Mouse (Mus musculus): ENCODE measurements around the gene Slc23a3. TPM values are rescaled to one million over a fixed set of nuclear protein-coding genes. Genes with fewer than 3 reads are reported as not detected.
A peak's percentile ranks its signal among the peaks of the same experiment; 100 is the strongest.

Slc23a3 gene
- total RNA-seq, 2 experiments from 2014 or later: not detected

DNA sequence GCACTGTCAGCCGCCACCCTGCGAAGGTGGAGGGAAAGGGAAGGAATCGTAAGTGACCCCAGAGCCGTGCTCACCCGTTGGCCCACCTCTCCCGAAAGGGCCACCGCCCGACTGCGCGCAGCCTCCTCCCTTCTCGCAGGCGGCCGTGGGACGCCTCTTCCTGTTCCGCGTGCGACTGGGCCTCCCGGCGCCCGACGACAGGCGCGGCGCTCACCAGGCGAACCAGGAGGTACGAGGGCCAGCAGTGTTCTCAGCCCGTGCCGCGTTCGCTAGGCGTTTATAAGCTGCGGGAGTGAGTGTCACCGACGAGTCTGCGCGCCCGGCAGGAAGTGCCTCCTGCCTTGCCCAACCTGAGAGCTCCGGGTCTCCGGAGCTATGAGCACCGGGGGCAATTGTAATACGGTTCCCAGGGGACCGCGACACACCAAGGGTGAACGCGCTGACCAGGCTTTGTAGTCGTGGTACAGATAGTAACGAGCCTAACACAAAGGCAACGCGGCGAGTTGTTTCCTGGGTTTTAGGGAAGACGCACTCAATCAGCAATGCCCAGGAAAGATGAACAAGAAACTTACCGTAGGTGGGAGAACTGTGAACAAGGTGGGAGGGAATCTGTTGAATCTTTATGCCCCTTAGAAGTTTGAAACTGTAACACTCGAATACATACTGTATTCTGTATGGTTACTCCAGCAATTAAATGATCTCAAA lies 7.9 kb upstream of the Slc23a3 start:
- peak; percentile 28; the same call in 1 of the 2 replicates for ATAC-seq (replicated peaks; ENCODE audit: low FRiP score, low TSS enrichment, poor library complexity, severe bottlenecking)

- ATAC-seq (replicated peaks; ENCODE audit: low FRiP score, low TSS enrichment, poor library complexity, severe bottlenecking): no peak
Observed at GRCm38 (mm10) chr1:75140601-75141190, 7.0 kb upstream of the Slc23a3 start.

DNA sequence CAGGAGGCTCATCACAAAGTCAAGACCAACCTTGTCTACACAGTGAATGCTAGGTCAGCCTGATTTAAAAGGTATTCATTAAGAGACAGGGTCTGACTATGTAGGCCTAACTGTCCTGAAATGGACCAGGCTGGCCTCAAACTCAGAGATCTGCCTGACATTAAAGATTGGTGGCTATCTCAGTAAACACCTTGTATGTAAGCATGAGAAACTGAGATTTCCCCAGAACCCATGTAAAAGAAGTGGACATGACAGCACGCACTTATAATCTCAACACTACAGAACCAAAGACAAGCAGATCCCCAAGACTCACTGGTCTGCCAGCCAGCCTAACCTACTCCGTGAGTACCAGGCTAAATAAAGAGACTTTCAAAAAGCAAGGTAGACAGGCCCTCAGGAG lies 4.8 kb upstream of the Slc23a3 start:
- no peak for ATAC-seq (replicated peaks; ENCODE audit: low FRiP score, low TSS enrichment, poor library complexity, severe bottlenecking)

DNA sequence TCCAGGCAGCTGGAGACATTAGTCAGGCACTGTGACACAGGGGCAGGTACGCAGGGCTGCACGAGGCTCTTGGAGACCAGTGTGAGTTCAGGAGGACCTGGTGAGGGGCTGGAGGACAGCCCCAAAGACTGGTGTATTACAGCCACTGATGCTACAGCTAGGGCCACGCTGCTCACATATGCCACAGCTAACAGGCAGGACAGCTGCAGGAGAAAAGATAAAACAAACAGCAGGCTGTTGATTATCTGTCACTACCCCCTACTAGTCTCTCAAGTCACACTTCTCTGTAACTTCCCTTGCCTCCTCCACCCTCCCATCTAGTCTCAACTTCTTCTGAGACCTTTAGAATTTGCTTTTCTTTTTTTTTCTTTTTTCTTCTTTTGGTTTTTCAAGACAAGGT lies 3.0 kb upstream of the Slc23a3 start:
- peak; percentile 88 for ATAC-seq (replicated peaks; ENCODE audit: low FRiP score, low TSS enrichment, poor library complexity, severe bottlenecking)

GRCm38 (mm10) chr1:75136293-75136692 lies 2.6 kb upstream of the Slc23a3 start:
- 0 out of 2 replicates have a peak, but pooled peaks have one; percentile 6 for ATAC-seq (replicated peaks; ENCODE audit: low FRiP score, low TSS enrichment, poor library complexity, severe bottlenecking)

- no peak for ATAC-seq (replicated peaks; ENCODE audit: low FRiP score, low TSS enrichment, poor library complexity, severe bottlenecking)
Observed at GRCm38 (mm10) chr1:75128641-75129040, 5.0 kb downstream of the Slc23a3 start.

GRCm38 (mm10) chr1:75125418-75125817 lies 8.3 kb downstream of the Slc23a3 start:
- ATAC-seq (replicated peaks; ENCODE audit: low FRiP score, low TSS enrichment, poor library complexity, severe bottlenecking): no peak

DNA sequence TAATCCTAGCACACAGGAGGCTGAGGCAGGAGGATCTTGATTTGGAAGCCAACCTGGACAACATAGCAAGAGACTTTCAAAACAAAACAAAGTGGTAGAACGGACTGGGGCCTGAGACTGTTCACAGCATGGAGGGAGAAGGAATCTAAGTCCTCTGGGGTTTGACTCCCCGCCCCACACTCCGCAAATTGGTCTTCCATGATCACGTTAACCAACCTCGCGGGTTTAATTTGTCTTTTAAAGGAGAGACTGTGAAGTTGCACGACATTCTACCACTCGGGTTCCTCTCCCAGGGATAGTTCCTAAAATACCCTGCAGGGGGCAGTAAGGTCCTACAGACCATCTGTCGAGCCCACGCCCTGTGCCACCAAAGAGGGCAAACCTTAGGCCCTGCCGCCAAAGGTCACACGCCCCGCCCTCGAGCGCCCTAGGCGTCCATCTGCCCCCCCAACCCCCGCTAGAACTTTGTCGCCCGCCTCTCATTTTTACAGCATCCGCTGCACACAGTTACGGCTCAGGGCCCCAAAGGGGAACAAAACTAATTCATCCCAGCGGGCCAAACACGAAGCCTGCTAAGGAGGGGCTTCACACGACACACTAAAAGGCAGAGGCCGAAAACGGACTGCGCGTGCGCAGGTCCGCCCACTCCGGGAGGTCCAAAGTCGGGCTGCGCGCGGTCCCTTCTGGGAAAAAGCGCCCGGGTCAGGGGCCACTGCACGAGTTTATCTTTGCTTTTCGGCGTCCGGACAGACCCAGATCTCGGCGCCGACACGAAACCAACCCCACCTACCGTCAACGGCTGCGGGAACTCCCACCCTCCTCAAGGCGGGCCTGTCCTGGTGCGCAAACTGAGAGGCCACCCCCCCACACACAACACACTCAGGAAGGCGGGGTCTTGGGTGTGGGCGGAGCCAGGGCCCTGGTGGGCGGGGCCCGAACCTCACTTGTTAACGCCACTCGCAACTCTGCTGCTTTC lies 9.1 kb downstream of the Slc23a3 start, which contains the start of gene Nhej1:
Gene Nhej1, minus strand, starts transcription at position 855 of the 976 bp plus-strand sequence.
- ATAC-seq (replicated peaks; ENCODE audit: low FRiP score, low TSS enrichment, poor library complexity, severe bottlenecking): peak; percentile 94

DNA sequence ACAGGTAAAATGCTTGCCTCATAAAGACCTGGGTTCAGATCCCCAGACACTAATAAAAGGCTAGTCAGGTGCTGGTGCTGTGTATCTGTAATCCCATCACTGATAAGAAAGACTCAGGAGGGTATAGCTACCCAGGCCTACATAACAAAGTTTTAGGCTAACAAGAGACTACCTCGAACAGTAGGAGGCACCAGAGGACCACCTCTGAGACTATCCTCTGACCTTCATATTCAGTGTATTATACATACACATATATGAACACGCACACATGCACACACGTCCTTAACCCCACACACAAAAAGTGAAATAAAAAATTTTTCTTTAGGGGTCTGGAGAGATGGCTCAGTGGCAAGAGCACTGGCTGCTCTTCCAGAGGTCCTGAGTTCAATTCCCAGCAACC lies 11.5 kb downstream of the Slc23a3 start:
- no peak for ATAC-seq (replicated peaks; ENCODE audit: low FRiP score, low TSS enrichment, poor library complexity, severe bottlenecking)

Other genes with a start within 250 kb of the Slc23a3 start
- not detected in 2 replicates for gene Fev, start 248.5 kb downstream of the Slc23a3 start, total RNA-seq (2014; fragmentation: Nextera tagmentation)
- not detected in 2 replicates for gene Fev, start 248.5 kb downstream of the Slc23a3 start, total RNA-seq (2017)
- not detected in 2 replicates for gene Cryba2, start 240.7 kb downstream of the Slc23a3 start, total RNA-seq (2014; fragmentation: Nextera tagmentation)
- not detected in 2 replicates for gene Cryba2, start 240.7 kb downstream of the Slc23a3 start, total RNA-seq (2017)
- gene Cfap65, start 198.3 kb downstream of the Slc23a3 start, total RNA-seq (2014; fragmentation: Nextera tagmentation): not detected in 2 replicates
- gene Cfap65, start 198.3 kb downstream of the Slc23a3 start, total RNA-seq (2017): not detected in 2 replicates
- gene Ihh, start 182.2 kb downstream of the Slc23a3 start, total RNA-seq (2014; fragmentation: Nextera tagmentation): not detected in 2 replicates
- gene Ihh, start 182.2 kb downstream of the Slc23a3 start, total RNA-seq (2017): 0.80 TPM in 1 of 2 replicates, not detected in the other
- 6.0 and 9.2 TPM in 2 replicates for gene Nhej1, start 8.7 kb downstream of the Slc23a3 start, total RNA-seq (2014; fragmentation: Nextera tagmentation)
- 2.0 and 10.1 TPM in 2 replicates for gene Nhej1, start 8.7 kb downstream of the Slc23a3 start, total RNA-seq (2017)
- gene Cnppd1, start 8.8 kb upstream of the Slc23a3 start, total RNA-seq (2014; fragmentation: Nextera tagmentation): 56.9 and 83.8 TPM in 2 replicates
- gene Cnppd1, start 8.8 kb upstream of the Slc23a3 start, total RNA-seq (2017): 51.8 and 81.7 TPM in 2 replicates
- 105 and 115 TPM in 2 replicates for gene Retreg2, start 8.9 kb upstream of the Slc23a3 start, total RNA-seq (2014; fragmentation: Nextera tagmentation)
- gene Retreg2, start 8.9 kb upstream of the Slc23a3 start, total RNA-seq (2017): 63.6 and 129 TPM in 2 replicates
- 43.4 and 44.3 TPM in 2 replicates for gene Zfand2b, start 34.8 kb upstream of the Slc23a3 start, total RNA-seq (2014; fragmentation: Nextera tagmentation)
- 33.4 and 48.9 TPM in 2 replicates for gene Zfand2b, start 34.8 kb upstream of the Slc23a3 start, total RNA-seq (2017)
- 67.7 and 101 TPM in 2 replicates for gene Abcb6, start 46.5 kb upstream of the Slc23a3 start, total RNA-seq (2014; fragmentation: Nextera tagmentation)
- 22.2 and 75.6 TPM in 2 replicates for gene Abcb6, start 46.5 kb upstream of the Slc23a3 start, total RNA-seq (2017)
- gene Ankzf1, start 58.3 kb upstream of the Slc23a3 start, total RNA-seq (2014; fragmentation: Nextera tagmentation): 13.2 and 14.7 TPM in 2 replicates
- 16.9 and 24.1 TPM in 2 replicates for gene Ankzf1, start 58.3 kb upstream of the Slc23a3 start, total RNA-seq (2017)
- 25.4 and 25.5 TPM in 2 replicates for gene Atg9a, start 58.3 kb upstream of the Slc23a3 start, total RNA-seq (2014; fragmentation: Nextera tagmentation)
- gene Atg9a, start 58.3 kb upstream of the Slc23a3 start, total RNA-seq (2017): 4.8 and 8.0 TPM in 2 replicates
- gene Glb1l, start 76.9 kb upstream of the Slc23a3 start, total RNA-seq (2014; fragmentation: Nextera tagmentation): 20.0 and 24.2 TPM in 2 replicates
- gene Glb1l, start 76.9 kb upstream of the Slc23a3 start, total RNA-seq (2017): 5.4 and 18.3 TPM in 2 replicates
- gene Stk16, start 76.9 kb upstream of the Slc23a3 start, total RNA-seq (2014; fragmentation: Nextera tagmentation): 117 and 193 TPM in 2 replicates
- gene Stk16, start 76.9 kb upstream of the Slc23a3 start, total RNA-seq (2017): 88.3 and 103 TPM in 2 replicates
- gene Tuba4a, start 86.0 kb upstream of the Slc23a3 start, total RNA-seq (2014; fragmentation: Nextera tagmentation): 232 and 276 TPM in 2 replicates
- 137 and 146 TPM in 2 replicates for gene Tuba4a, start 86.0 kb upstream of the Slc23a3 start, total RNA-seq (2017)
- gene A630095N17Rik, start 98.2 kb upstream of the Slc23a3 start, total RNA-seq (2014; fragmentation: Nextera tagmentation): not detected in 2 replicates
- not detected in 2 replicates for gene A630095N17Rik, start 98.2 kb upstream of the Slc23a3 start, total RNA-seq (2017)
- gene Dnajb2, start 102.5 kb upstream of the Slc23a3 start, total RNA-seq (2014; fragmentation: Nextera tagmentation): 15.2 and 18.3 TPM in 2 replicates
- gene Dnajb2, start 102.5 kb upstream of the Slc23a3 start, total RNA-seq (2017): 14.2 and 21.7 TPM in 2 replicates
- 0.31 TPM in 1 of 2 replicates, not detected in the other for gene Ptprn, start 130.6 kb upstream of the Slc23a3 start, total RNA-seq (2014; fragmentation: Nextera tagmentation)
- 0.08 TPM in 1 of 2 replicates, not detected in the other for gene Ptprn, start 130.6 kb upstream of the Slc23a3 start, total RNA-seq (2017)
- not detected in 2 replicates for gene Resp18, start 144.5 kb upstream of the Slc23a3 start, total RNA-seq (2014; fragmentation: Nextera tagmentation)
- gene Resp18, start 144.5 kb upstream of the Slc23a3 start, total RNA-seq (2017): not detected in 2 replicates
- gene Dnpep, start 184.1 kb upstream of the Slc23a3 start, total RNA-seq (2014; fragmentation: Nextera tagmentation): 47.3 and 48.2 TPM in 2 replicates
- gene Dnpep, start 184.1 kb upstream of the Slc23a3 start, total RNA-seq (2017): 45.3 and 50.8 TPM in 2 replicates
- gene Des, start 226.4 kb upstream of the Slc23a3 start, total RNA-seq (2014; fragmentation: Nextera tagmentation): not detected in 2 replicates
- not detected in 2 replicates for gene Des, start 226.4 kb upstream of the Slc23a3 start, total RNA-seq (2017)
- not detected in 2 replicates for gene Speg, start 241.4 kb upstream of the Slc23a3 start, total RNA-seq (2014; fragmentation: Nextera tagmentation)
- 0.19 TPM in 1 of 2 replicates, not detected in the other for gene Speg, start 241.4 kb upstream of the Slc23a3 start, total RNA-seq (2017)